Mouse (Mus musculus): Measurements from ENCODE around the gene Dytn.
"Not testable (repeated sequence)": the region's sequence is repeated elsewhere in the genome, so short reads cannot be mapped to it uniquely, and the experiment has no call there.

The Dytn gene

DNA sequence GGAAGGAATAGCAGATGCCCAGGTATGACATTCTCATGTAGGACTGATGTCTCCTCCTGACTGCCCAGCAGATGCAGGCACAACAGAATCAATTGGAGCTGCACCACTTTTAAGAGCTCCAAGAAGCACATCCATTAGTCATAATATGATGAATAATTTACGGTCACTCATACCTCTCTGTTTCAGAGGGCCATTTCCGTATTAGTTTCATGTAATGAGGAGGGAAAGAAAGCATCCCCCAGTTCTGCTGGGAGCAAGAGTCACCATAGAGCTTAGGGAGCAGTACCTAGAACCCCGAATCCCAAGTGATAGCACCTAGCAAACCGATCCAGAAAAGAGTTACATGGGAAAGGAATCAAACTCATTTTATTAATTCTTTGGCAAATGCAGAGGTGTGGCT is at the start of gene Dytn:
Dytn (minus strand) TSS at position 101 of the 400 bp plus-strand sequence.
- DNase-seq (ENCODE audit: low read depth): no peak

DNA sequence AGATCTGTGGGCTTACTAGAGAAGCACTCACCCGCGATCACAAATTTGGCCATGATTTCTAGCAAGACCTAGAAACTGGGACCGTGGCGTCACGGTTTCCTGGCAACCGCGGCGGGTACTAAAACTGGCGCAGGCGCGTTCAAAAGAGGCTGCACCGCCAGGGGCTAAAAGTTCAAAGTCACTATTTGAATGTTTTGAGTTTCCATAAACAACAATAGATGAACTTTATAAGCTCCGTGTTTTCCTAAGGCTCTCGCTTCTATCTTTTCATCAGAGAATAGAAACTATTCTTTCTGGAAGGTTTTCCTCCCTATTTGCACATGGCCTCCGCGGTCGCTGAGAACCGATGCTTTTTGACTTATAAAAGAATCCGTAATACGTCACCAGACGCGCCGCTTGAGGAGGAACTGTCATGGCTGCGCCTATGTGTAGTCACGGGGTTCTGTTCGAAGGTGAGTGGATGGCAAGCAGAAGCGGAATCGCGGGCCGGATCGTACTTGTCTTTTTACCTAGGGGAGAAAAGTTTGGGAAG is 43.6 kb upstream of the Dytn start, which contains the start of the genes Mdh1b and Fastkd2:
Mdh1b (minus strand) TSS at position 79 of the 532 bp plus-strand sequence.
Fastkd2 (plus strand) TSS at position 375 of the 532 bp plus-strand sequence.
- DNase-seq (ENCODE audit: low read depth): peak; percentile 88

DNA sequence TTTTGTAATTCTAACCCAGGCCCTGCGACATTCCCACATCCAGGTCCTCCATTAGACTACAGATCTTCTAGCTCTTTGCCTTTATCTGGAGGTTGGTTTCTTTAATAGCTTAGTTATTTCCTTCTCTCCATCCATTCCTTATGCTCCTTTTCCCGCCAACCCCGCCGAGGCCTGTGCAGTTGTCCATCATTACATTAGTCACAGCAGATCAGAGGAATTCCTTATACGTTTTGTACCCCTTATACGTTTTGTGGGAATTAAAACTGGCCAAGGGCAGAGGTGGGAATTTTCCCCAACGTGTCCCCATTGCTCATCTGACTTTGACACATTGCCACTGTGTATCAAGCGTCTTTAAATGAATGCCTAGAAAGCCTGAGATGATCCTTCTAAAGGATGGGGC is 43.1 kb upstream of the Dytn start:
- no peak for DNase-seq (ENCODE audit: low read depth)

DNA sequence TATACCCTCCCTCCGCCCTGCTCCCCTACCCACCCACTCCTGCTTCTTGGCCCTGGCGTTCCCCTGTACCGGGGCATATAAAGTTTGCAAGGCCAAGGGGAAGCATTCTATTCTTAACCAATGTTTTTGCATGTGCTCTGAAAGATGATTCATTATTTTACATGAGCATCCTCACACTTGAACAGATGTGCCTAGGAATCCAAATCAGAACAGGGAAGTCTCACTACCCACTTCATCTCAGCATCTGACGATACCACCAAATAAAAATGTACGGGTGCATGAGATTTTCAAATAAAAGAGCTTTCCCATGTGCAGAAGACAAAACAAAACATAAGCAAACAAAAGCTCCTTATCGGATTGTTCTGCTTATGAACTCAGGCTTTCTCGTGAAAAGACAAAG is 33.4 kb upstream of the Dytn start:
- no peak for DNase-seq (ENCODE audit: low read depth)

DNA sequence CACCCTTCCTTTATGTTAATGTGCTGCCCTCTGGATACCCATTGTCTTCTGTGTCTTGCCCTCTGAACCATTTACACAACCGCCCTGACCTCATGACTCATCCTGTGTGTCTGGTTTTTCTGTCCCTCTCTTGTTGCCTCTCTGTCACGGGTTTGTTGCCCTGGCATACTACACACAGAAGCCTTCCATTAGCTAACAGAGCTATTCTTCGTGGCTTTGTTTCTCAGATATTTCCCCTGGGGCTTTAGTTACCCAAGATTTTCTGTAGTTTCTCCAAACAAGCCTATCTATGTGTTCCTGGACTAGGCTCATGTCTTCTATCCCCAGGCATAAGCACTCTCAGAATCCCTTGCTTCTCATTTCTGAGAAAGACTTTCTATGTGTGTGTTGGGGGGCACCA is 22.1 kb upstream of the Dytn start:
- DNase-seq (ENCODE audit: low read depth): no peak

DNA sequence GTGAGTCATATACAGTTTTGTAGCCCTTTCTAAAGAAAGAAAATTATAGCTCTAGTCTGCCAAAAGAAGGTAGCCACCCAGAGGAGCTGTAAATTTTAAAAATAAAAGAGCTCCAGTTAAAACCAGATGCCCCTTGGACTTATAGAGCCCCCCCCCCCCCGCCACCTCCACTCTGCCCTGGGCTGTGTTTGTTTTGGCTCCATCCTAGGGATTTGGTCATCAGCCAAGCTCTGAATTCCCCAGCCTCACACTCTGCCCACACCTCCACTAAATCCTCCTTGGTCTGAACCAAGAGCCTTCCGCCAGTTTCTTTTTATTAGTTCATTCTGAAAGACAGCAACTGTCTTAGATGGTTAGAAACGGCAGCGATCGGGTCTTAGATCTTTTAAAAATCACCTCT is 19.0 kb upstream of the Dytn start:
- no peak for DNase-seq (ENCODE audit: low read depth)

DNA sequence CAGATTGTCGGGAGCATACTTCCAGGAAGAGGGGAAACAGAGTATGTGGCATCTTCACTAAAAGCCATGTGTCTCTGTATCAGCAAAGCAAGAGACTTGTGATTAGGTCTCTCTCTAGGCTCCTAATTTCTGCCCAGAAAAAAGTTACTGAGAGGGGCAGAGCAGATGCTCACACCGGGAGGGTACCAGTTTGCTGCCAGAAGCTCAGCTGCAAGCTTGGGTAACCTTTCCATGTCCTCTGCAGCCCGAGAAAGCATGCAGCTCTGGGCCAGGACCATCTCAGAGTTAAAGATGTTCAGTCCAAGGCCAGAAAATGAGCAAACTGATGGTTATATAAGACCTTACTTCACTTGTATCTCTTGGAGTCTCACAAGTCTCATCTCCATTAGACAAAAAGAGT is 10.1 kb upstream of the Dytn start:
- no peak for DNase-seq (ENCODE audit: low read depth)

DNA sequence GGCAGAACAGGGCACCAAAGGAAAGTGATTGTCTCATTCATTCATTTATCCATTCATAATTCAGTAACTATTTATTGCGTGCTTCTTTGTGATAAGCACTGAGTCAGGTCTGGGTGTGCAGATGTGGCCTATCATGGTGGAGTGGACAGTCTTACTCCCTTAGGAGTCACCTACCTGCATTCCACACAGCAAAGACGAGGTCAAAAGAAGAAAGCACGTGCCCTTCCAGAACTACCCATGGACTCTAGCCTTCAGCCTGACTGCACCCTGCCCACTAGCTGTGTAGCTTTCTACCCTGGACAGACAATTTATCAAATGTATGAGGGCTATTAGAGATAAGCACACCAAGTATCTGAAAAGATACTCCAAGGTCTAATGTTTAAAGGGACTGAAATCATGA is 10.8 kb downstream of the Dytn start:
- DNase-seq (ENCODE audit: low read depth): no peak

DNA sequence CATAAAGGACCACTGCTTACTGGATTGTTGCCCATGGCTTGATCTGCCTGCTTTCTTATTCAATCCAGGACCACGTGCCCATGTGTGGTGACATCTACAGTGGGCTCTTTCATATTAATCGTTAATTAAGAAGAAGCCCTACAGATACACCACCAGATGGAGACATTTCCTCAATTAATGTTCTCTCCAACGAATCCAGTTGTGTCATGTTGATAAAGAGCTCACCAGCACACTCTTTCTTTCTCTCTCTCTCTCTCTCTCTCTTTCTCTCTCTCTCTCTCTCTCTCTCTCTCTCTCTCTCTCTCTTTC is 17.9 kb downstream of the Dytn start:
- peak; percentile 18 for DNase-seq (ENCODE audit: low read depth)

DNA sequence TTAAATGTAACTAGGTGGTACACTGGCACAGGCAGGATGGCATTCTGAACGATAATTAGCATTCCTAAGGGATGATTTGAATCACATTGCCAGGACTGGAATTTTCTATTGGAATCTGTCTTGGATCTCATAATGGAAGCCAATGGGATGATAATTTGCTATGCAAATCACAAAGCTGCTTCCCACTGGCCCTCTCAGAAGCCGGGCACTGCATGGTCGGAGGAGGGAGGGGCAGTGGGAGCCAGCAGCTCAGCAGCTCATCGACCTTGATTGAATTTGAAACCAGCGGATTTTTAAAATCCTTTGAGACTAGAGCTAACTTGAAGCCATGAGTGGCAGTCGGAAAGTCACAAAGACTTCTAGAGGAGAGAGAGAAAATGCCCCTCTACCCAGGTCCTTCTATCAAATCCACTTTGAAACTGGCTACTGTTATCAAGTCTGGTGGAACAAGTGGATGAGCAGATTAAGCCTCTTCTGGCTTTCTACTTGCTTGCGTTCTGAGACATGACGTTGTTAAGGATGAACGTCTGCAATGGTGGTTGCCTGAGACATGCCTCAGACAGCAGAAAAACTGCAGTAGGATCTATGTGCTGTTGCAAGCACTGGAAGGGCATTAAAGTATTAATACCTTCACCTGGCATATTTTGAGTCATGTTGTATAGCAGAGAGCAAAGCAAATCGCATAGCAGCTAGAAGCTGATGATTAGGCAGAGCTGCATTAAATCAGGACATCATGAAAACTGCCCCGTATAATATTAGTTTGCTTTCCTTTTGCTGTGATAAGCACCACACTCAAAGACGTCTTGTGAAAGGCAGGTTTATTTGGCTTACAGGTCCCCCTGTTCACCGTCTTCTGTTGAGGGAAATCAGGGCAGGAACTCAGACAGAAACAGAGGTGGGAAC is 18.5 kb downstream of the Dytn start:
- DNase-seq (ENCODE audit: low read depth): no peak

DNA sequence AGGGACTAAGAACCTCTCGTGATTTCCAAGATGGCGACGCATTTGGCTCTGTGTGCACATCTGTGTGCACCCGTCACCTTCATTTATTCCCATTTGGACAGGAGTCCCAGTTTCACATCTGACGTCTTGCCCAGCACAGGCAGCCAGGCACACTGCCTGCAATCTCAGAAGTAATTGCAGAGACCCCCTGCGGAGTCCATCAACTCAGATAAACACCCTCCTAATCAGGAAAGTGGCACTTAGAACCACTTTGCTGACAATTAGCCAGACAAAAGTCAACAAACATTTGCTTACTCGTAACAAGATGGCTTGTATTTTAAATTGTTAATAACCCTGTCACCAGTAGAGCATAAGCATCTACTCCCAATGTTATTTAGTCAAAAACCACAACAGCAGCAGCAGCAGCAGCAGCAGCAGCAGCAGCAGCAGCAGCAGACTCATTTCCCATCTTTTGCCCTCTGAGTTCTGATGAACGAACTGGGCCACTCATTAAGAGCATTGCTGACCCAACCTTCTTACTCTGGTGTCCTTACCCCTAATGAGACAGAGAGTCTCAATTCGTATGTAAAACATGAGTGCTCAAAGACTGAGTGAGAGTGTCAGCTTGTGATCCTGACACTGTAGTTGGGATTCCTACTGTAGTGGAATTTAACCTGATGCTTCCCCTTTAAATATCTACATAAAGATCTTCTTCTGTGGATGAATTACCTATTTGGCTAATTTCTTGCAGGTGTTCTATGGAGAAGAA is 19.4 kb downstream of the Dytn start:
- no peak for DNase-seq (ENCODE audit: low read depth)

DNA sequence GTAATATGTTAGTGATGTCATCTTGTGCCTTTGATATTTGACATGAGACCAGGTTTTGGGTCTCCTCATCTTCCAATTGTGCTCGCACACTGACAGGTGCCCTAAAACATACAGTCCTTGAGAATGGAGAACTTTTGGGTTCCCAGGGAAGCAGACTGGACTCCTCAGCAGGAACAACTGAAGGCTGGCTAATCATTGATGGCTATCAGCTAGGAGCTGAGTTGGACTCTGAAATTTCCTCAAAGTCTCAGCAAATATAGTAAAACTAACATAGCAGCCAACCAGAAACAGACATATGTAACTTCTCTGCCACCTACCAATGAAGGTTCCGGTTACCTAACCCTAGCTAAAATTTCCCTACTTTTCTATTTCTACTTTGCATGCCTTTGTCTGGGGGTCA is 20.6 kb downstream of the Dytn start:
- DNase-seq (ENCODE audit: low read depth): no peak

DNA sequence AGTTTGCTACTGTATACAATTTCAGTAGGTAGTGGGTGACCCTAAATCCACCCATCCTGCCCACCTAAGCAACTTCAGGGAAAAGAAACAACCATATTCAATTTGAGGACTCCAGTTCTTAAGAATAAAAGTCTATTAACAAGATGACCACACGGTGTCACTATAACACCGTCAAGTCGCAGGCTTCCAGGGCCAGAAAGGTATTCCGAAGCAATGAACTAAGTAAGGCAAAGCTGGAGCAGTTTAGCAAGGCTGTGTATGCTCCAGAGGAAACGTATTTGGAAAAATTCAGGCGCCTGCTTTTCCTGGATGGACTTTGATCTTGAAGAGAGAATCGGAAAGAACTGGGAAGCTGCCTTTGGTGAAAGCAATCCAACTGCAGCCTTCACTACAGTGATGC is 27.1 kb downstream of the Dytn start:
- peak; percentile 33 for DNase-seq (ENCODE audit: low read depth)

DNA sequence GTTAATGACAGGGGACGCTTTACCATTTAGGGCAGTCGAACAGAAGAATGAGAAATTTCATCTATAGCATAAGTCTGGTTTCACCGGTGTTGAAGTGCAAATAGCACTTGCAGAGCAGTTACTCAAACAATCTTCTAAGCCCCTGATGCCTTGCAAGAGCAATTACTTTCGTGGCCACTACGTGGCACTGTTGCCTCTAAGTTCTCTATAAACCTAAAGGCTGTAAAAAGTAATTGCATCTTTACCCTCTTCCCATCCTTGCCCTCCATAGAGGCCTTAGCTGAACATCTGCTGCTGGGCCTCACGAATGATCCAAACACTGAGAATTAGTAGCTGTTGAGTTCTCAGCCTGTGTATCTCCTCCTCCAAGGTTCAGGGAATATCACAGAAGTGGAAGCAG is 28.7 kb downstream of the Dytn start:
- DNase-seq (ENCODE audit: low read depth): peak; percentile 64

DNA sequence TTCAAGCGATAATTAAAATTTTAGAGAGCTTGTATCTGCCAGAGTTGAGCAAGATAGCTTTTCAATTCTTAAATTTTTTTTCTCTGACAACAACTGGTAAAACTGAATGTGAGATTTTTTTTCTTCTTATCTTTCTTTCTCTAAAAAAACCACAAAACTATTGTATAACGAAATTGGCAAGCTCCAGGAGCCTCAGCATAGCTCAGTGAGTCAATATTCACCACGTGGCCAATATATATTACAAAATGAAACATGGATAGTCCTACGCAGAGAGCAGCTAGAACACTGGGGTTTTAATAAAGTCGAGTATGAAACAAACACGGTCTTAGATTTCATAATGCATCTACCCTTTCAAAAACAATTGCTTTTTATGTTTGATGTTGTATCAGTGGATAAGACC is 46.8 kb downstream of the Dytn start:
- no peak for DNase-seq (ENCODE audit: low read depth)

DNA sequence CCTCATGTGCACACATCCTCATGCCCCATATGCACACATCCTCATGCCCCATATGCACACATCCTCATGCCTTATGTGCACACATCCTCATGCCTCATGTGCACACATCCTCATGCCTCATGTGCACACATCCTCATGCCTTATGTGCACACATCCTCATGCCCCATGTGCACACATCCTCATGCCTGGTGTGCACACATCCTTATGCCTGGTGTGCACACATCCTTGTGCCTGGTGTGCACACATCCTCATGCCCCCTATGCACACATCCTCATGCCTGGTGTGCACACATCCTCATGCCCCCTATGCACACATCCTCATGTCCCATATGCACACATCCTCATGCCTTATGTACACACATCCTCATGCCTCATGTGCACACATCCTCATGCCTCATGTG is 56.3 kb downstream of the Dytn start:
- DNase-seq (ENCODE audit: low read depth): not testable (repeated sequence)

DNA sequence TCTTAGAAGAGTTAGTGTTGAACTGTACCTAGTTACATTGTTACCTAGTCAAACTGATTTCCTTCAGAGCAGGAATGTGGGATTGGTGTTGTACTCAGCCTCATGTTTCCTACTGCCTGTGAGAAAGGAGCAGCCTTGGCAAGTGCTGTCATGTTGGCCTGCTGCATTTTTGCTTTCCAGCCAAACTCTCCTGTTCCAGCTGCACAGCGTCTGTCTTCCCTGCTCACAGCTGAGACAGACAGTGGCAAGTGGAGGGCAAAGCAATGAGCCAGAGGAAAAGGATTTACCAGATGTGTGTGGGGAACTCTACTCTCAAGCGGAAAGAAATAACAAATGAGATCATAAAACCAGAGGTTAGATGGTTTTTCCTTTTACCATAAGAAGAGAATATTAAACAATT is 58.5 kb downstream of the Dytn start:
- no peak for DNase-seq (ENCODE audit: low read depth)

DNA sequence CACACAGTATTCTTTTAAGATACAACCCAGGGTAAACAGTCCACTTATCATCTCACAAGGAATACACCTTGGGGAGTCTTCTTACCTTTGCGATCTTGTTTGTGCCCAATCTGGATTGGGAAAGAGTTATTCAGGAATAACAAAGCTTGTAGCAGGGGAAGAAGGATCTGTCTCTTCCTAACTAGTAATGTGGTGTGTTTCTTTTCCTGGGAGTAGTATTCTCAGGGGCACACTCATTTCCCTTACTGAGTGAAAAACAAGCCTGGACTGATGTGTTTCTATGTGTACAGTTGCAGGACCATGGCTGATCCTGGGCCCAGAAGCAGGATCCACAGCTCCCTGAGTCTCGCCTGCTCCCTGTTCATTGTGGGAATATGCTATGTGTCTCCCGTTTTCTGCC is 71.1 kb downstream of the Dytn start, which contains the start of gene Gm39653:
Gm39653 (plus strand) TSS at position 301 of the 400 bp plus-strand sequence.
- DNase-seq (ENCODE audit: low read depth): no peak

DNA sequence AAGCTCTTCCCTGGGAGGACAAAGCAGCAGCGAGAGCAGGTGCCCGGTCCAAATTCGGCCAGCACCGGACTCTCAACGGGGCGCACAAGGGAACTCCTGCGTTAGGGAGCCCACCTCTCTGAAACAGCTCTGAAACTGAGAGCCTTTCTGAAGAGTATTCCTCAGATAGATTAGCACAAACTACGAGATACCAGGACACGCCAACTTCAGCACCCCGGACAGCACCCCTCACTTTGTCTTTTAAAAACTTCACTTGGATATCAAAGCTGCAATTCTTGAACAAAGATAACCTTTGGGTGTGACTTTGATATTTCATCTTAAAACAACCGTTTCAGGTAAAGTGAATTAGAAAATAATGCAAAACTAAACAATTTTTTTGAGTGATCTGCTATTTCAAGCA is 72.1 kb downstream of the Dytn start:
- peak; percentile 44 for DNase-seq (ENCODE audit: low read depth)

DNA sequence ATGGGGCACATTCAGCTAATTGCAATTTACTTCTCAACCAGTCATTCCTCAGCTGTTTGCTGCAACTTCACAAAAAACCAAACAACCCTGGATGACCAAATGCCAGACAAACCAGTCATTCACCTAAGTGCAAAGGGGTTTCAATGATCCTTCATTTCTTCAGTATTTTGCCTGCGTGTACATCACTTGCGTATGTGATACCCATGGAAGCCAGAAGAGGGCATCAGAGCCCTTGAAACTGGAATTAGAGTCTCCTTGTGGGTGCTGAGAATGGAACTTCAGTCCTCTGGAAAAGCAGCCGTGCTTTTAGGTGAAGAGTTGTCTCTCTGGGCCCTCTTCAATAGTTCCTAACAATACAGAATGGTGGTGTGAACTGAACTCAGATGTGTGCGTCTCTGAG is 77.1 kb downstream of the Dytn start:
- DNase-seq (ENCODE audit: low read depth): no peak

DNA sequence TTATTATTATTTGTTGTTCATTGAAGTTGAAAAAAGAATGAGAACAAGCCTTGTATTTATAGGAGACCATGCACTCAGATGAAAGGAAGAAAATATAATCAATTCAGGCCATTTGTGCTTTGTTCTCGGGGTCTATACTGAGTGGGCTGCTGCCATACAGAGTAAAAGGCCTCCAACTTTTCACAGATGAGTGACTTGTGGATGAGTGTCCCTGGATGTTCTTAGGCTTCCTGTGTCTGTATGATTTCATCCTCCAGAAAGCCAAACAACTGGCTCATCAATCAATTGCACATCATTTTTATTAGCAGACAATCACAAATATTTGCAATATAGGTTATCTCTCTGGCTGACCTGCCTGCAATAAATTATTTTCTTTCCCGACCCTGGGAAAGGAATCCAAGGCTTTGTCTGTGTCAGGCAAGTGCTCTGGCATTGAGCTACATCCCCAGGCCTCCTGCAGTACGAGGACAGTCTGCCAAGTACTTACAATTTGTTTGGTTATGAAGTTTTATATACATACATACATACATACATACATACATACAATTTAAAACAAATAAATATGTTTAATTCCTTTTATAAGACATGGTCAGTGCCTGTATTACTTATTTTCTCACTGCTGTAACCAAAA is 82.7 kb downstream of the Dytn start:
- no peak for DNase-seq (ENCODE audit: low read depth)

DNA sequence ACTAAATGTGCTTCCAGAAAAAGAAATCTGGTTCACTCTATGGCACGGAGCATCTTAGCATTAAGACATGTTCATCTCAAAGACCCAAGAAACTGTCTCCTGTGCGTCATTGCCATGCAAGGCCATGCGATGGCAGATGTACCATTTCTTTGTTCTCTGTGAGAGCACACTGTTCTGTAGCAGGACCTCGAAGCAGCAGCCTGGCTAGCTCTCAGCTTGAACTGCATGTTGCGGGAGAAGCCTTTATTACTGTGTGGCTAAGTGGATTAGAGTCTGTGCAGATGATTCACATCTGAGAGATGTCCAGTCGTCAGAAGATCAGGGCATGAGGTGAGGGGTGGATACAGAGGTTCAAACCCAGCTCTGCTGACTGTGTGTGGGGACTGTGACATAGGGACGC is 99.9 kb downstream of the Dytn start:
- DNase-seq (ENCODE audit: low read depth): no peak

DNA sequence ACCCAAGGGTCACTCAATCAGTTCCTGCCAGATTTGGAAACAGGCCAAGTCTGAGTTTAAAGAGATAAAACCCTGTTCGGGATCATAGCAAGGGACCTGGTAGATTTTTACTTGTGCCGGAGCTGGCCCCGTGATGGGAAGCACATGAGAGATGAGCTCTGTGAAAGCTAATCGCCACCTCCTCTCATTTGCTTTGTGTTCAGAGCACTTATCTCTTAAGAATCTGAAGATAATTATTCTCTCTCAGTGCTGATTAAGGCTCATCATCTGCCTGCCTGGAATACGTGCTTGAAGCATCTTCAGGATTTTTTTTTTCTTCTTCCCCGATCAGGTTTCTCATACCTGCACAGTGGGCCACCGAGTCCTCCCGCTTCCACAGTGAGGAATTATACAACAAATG is 107.6 kb downstream of the Dytn start:
- no peak for DNase-seq (ENCODE audit: low read depth)
